Mouse (Mus musculus) left cerebral cortex, postnatal 25 days (tissue): Measurements from ENCODE around the gene Trim14. TPM values are rescaled to one million over a fixed set of nuclear protein-coding genes. Genes with fewer than 3 reads are reported as not detected.
A peak's percentile ranks its signal among the peaks of the same experiment; 100 is the strongest.

Experiments
- DNase-seq, 2 experiments: peaks; one replicate each; pipeline ENCODE4 v3.0.0; 2022; ENCODE audit warnings: low spot score in 2 of 2, mixed read lengths in 1 of 2
- intact Hi-C: fragments of 180-260 bp; cut with DNase I; formaldehyde crosslinking; loops from one replicate; pipeline ENCODE4 v1.15.1; 2025
- total RNA-seq, 2 experiments: library from RNA; stranded (reverse); gene quantifications; 2 replicates each; pipeline ENCODE4 v1.2.3; 2021

Trim14 gene
- total RNA-seq, 2 experiments from 2014 or later, result 0.76 to 1.4 TPM

GRCm38 (mm10) chr4:46535094-46535830 is 679 bp downstream of the Trim14 start:
- no peak for DNase-seq
- intact Hi-C loops, result no loop called here

- intact Hi-C loops, result no loop called here
- peak in 1 of 2 experiments; percentile 14 for DNase-seq
These were observed 1.8 kb downstream of the Trim14 start for GRCm38 (mm10) chr4:46533934-46534720.

- intact Hi-C loops, result no loop called here
- DNase-seq, result no peak
These were observed 3.0 kb downstream of the Trim14 start for GRCm38 (mm10) chr4:46532926-46533325.

- intact Hi-C loops, result no loop called here
- no peak for DNase-seq
These were observed 3.4 kb downstream of the Trim14 start for GRCm38 (mm10) chr4:46532511-46532910.

- no peak for DNase-seq
- intact Hi-C loops, result no loop called here
These were observed 6.2 kb downstream of the Trim14 start for GRCm38 (mm10) chr4:46529722-46530121.

- intact Hi-C loops, result no loop called here
These were observed 8.4 kb downstream of the Trim14 start for GRCm38 (mm10) chr4:46527558-46527926.

DNA sequence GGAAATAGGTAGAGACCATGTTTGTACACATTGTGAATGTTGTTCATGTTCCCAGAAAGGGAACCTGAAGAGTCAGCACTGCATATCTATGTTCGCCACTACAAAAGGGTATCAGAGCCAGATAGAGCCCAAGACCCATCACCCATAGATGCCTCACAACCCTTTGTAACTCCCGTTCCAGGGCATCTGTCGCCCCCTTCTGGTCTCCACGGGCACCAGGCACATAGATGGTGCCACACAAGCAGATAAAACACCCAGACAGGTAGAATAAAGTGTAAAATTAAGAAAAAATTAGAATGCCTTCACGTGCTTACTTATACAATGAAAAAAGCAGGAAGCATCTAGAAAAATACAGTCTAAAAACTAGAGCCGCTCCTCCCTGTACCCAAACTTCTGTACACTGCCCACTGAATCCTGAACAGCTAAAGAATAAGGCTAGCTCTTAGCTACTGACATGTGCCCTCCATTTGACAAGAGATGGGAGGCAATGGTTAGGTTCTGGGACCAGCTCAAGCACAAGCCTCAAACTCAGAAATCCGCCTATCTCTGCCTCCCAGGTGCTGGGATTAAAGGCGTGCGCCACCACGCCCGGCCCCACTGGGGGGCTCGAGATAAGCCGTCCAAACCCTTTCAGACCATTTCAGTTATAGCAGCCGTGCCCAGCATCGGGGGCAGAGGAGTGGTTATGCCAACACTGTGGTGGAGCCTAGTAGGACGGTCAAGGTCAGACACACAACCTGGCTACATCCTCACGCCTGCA is 9.0 kb downstream of the Trim14 start:
- intact Hi-C loops, result no loop called here
- DNase-seq, result no peak

More at GRCm38 (mm10) chr4:46527558-46527926, 8.4 kb downstream of the Trim14 start:
- DNase-seq, result no peak

DNA sequence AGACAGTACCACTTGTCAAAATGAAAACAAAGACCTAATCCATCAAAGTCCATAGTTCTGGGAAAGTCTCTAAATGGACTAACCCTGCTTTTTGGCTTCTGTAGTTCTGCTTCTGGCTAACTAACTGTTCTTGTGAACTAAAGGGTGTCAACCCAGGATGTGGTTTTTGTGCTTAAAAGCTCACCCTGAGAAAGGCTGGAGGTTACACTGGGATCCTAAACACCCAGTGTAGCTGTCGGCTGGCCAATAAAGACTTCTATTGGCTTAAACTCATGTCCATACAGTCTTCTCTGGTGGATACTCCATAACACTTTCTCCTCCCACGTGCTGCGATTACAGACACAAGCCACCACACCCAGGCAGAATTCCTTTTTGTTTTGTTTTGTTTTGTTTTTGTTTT is 9.7 kb downstream of the Trim14 start:
- intact Hi-C loops, result no loop called here
- no peak for DNase-seq

GRCm38 (mm10) chr4:46523324-46523723 is 12.6 kb downstream of the Trim14 start:
- intact Hi-C loops, result no loop called here
- DNase-seq, result no peak

DNA sequence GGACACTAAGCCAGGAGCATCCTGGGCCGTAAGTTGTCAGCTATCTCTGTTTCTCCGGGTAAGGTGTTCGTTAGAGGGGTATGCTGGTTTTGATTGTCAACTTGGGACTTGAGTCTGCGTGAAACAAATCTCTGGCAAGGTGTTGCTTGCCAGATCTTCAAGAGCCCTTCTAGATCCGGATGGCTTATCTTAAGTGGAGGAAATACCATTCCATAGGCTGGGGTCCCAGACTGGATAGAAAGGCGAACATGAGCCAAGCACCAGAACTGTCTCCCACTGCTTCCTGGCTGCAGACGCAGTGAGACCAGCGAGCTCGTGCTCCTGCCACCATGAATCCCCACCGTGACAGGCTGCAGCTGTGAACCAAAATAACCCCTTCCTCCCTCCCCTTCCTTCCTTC is 14.5 kb downstream of the Trim14 start:
- intact Hi-C loops, result no loop called here
- no peak for DNase-seq

GRCm38 (mm10) chr4:46520491-46520890 is 15.4 kb downstream of the Trim14 start:
- intact Hi-C loops, result no loop called here
- DNase-seq, result no peak

DNA sequence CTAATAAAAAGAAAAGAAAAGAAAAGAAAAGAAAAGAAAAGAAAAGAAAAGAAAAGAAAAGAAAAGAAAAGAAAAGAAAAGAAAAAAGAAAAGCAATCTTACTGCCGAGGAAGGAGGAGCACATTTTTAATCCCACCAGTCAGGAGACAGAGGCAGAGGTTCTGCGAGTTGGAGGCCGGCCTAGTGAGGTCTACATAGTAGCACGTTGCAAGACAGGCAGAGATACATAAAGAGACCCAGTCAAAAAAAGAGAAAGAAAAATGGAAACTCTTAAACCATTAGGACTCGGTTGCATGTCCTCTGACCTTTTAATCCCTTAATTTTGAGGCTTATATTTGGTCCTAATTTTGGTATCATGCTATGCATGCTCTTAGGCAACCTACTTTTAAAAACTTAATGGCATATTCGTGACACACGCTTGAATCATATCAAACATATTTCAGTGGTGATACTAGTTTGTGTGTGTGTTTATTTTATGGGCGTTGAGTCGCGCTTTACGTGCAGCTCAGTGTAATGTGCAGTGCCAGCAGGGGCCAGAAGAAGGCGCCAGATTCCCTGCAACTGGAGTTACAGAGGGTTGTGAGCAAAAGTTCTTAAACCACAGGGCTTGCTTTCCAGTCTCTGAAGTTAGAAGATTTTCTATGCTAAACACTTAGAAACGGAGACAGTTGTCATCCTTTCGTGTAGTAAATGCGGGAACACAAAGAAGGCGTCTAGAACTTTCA is 28.0 kb downstream of the Trim14 start:
- intact Hi-C loops, result loop anchor here (1.0 to 10.0 kb wide), 3 partner anchors 93 to 547 kb away; partner anchors contain the start of genes Anks6 and Tbc1d2
- peak; percentile 67 to 79 for DNase-seq

GRCm38 (mm10) chr4:46506801-46507610 is 28.9 kb downstream of the Trim14 start:
- intact Hi-C loops, result loop anchor here (1.0 to 10.0 kb wide), 2 partner anchors 143 to 548 kb away; partner anchors contain the start of genes Anks6 and Tbc1d2
- DNase-seq, result peak; percentile 92 to 97

GRCm38 (mm10) chr4:46505361-46506057 is 30.4 kb downstream of the Trim14 start:
- intact Hi-C loops, result loop anchor here (10.0 kb wide), 1 partner anchor 549 kb away; the partner anchor contains the start of gene Anks6

GRCm38 (mm10) chr4:46503881-46504280 is 32.1 kb downstream of the Trim14 start:
- intact Hi-C loops, result loop anchor here (10.0 kb wide), 1 partner anchor 551 kb away; the partner anchor contains the start of gene Anks6
- no peak for DNase-seq

More at GRCm38 (mm10) chr4:46505361-46506057, 30.4 kb downstream of the Trim14 start:
- DNase-seq, result no peak

- intact Hi-C loops, result loop anchor here (10.0 kb wide), 1 partner anchor 552 kb away; the partner anchor contains the start of gene Anks6
- DNase-seq, result no peak
These were observed 33.1 kb downstream of the Trim14 start for GRCm38 (mm10) chr4:46502606-46503502.

DNA sequence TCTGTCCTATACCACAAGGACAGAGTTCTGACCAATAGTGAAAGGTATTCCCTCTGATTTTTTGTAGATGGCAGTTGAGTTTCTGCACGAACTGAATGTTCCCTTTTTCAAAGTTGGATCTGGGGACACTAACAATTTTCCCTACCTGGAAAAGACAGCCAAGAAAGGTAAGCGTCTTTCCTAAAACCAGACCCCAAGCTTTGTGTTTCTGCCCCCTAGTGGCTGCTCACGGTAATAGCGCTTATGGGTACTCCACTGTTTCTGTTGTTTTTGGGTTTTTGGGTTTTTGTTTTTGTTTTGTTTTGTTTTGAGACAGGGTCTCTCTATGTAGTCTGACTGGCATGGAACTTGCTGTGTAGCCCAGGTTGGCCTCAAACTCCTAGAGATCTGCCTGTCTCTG is 37.0 kb downstream of the Trim14 start:
- DNase-seq, result peak in 1 of 2 experiments; percentile 39
- intact Hi-C loops, result no loop called here
